Mouse (Mus musculus): ENCODE measurements around the gene Vmac. TPM values are rescaled to one million over a fixed set of nuclear protein-coding genes. Genes with fewer than 3 reads are reported as not detected.

The Vmac gene
- polyA plus RNA-seq (2015; fragmentation: Nextera tagmentation; extraction: Ambion mirVana): 22.4 and 23.2 TPM in 2 replicates

DNA sequence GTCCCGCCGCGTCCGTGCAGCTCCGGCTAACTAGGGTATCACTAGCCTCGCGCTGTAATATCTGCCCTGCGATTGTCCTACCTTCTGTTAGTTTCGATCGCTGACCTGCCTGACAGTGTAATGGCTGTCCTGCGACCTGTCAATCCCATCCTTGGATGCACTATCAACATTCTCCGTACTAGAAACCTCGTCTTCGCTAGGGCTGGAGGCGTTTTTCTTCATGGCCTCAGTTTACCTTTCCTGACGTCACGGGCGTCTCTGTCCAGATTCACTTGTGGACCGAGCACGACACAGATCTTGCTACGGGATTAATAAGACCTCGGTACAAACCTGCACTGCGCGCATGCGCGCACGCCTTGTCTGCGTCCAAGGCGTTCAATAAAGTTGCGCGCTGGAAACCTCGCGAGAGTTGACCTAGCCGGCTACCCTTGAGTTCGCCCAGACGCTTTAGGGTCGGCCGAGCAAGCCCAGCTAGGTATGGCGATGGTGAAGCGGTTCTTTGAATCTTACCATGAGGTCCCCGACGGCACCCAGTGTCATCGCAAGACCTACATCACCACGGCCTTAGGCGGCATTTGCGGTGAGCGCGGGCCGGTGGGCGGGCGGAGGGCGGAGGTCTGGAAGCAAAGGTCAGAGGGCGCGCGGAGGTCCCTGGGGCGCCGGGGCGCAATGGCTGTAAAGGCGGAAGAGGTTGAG is at the start of gene Vmac, which contains the start of gene Ndufa11:
Gene Vmac, minus strand, starts transcription at position 660 of the 696 bp plus-strand sequence.
Gene Ndufa11, plus strand, starts transcription at position 405 of the 696 bp plus-strand sequence.
- Histone ChIP-seq H3K4me2 (replicated peaks; ENCODE audit: low read depth, low read length) (peak within 1 kb of the TSS; percentile 82), H3K4me3 (ENCODE audit: low read length) (peak within 1 kb of the TSS; percentile 87), H3K36me3 (ENCODE audit: insufficient read depth, low read length) (peaks cover 13% of the 10 kb centered on the region), H3K4me1 (ENCODE audit: insufficient read depth, low read length) (peaks cover 32% of the 10 kb centered on the region), H3K27me3 (ENCODE audit: insufficient read depth, low read length) (no peaks in the 10 kb centered on the region), H3K9ac (replicated peaks; ENCODE audit: low read length) (peak within 1 kb of the TSS; percentile 88), H3K9me3 (ENCODE audit: low read length) (no peaks in the 10 kb centered on the region), H3K27ac (ENCODE audit: low read length) (peak within 1 kb of the TSS; percentile 79)
- peak; percentile 73 for ATAC-seq (ENCODE audit: low FRiP score, low TSS enrichment)
- WGBS: under 1% methylated on average over 59 of the region's 59 CpGs

DNA sequence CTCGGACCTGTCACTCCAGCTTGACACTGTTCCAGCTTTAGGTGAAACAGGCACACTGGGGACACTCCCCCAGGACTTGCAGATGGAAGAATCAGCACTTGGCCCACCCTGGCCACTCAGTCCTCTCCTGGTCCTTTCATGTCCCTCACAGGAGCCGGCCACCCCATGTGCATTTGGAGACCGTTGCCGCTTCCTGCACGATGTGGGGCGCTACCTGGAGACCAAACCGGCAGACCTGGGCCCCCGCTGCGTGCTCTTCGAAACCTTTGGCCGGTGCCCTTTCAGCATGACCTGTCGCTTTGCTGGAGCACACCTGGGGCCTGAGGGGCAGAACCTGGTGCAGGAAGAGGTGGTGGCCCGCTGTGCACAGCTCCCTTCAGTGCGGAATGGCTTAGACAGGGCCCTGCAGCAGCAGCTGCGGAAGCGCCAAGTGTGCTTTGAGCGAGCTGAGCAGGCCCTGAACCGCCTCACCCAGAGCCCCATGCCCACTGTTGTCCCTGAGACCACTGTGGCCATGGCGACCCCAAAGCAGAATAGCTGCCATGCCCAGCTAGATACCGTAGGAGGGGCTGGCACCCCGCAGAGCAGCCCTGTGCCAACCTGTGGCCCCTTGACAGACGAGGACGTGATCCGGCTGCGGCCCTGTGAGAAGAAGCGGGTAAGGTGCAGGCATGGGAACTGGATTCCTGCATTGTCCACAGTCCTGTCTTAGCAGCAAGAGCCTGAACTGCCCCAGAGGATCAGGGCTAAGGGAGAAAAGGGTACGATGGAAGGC is 49.0 kb upstream of the Vmac start:
- peaks cover 21% of the 10 kb centered on the region for H3K4me1 ChIP-seq (ENCODE audit: insufficient read depth, low read length)
- 95% methylated on average over 27 of the region's 27 CpGs for WGBS
- no peak overlapping the region for H3K9ac ChIP-seq (replicated peaks; ENCODE audit: low read length)
- H3K4me3 ChIP-seq (ENCODE audit: low read length): no peak overlapping the region
- no peak overlapping the region for H3K4me2 ChIP-seq (replicated peaks; ENCODE audit: low read depth, low read length)
- H3K9me3 ChIP-seq (ENCODE audit: low read length): no peaks in the 10 kb centered on the region
- no peaks in the 10 kb centered on the region for H3K27me3 ChIP-seq (ENCODE audit: insufficient read depth, low read length)
- ATAC-seq (ENCODE audit: low FRiP score, low TSS enrichment): no peak
- H3K27ac ChIP-seq (ENCODE audit: low read length): no peak overlapping the region
- H3K36me3 ChIP-seq (ENCODE audit: insufficient read depth, low read length): peaks cover 41% of the 10 kb centered on the region

DNA sequence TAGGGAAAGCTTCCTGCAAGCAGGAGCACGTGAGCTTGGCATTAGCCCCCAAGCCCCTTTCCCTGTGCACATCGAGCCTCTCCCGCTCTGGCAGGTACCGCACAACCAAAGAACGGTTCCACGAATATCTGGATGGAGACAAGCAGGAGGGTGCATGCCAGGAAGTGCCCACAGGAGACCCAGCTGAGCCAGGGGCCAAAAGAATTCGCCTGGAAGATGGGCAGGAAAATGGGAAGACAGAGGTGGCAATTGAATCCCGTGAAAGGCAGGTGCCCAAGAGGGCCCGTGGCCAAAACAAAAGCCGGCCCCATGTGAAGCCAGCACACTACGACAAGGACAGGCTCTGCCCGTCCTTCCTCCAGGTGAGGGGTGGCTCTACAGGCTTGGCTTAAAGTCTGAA is 47.6 kb upstream of the Vmac start:
- Histone ChIP-seq H3K27ac (ENCODE audit: low read length) (no peak overlapping the region), H3K9ac (replicated peaks; ENCODE audit: low read length) (peak overlapping the region; percentile 80), H3K4me2 (replicated peaks; ENCODE audit: low read depth, low read length) (peak overlapping the region; percentile 75), H3K4me1 (ENCODE audit: insufficient read depth, low read length) (peaks cover 26% of the 10 kb centered on the region), H3K4me3 (ENCODE audit: low read length) (peak overlapping the region; percentile 72), H3K27me3 (ENCODE audit: insufficient read depth, low read length) (no peaks in the 10 kb centered on the region), H3K9me3 (ENCODE audit: low read length) (no peaks in the 10 kb centered on the region), H3K36me3 (ENCODE audit: insufficient read depth, low read length) (peaks cover 34% of the 10 kb centered on the region)
- ATAC-seq (ENCODE audit: low FRiP score, low TSS enrichment): 0 out of 2 replicates have a peak, but pooled peaks have one; percentile 5
- WGBS: 53% methylated on average over 12 of the region's 12 CpGs

DNA sequence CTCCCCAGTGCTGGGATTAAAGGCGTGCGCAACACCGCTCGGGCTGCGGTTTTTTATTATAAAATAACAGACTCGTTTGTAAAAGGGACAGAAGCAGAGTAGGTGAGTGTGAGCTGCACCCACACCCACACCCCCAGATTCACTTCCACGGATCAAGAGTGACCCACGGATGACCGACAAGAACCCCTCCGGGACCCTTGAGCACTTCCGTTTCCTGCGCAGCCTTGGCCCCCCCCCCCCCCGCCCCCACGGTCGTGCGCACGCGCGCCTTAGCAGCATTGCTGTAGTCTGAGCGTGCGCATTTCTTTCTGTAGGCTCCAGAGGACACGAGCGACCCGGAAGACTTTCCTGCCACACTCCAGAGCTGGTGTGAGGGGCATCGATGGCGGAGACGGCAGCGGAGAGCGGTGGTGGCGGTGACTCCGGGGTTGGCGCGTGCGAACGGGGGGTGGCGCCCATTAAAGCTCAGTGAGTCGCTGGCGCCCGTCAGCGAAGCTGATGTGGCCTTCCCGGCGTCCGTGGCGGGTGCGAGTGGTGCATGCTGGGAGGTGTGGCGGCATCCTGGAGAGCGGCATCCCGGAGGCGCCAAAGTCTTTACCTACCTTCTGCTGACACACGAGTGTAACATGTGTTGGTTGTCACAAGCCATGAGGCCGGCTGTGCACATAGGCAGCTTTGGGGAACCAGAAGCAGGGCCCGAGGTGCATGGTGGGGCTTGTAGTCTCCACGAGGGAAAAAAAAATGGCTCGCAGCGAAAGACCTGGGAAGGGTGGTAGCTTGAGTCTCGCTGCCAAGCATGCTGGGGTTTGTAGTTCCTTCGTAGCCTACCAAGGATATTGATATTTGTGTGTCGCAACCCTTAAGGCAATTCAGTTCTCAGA is 46.9 kb upstream of the Vmac start, which contains the start of gene Dus3l:
Gene Dus3l, plus strand, starts transcription at position 284 of the 881 bp plus-strand sequence.
- 1% methylated on average over 57 of the region's 58 CpGs for WGBS
- Histone ChIP-seq H3K4me3 (ENCODE audit: low read length) (peak within 1 kb of the TSS; percentile 72), H3K27me3 (ENCODE audit: insufficient read depth, low read length) (no peaks in the 10 kb centered on the region), H3K9me3 (ENCODE audit: low read length) (no peaks in the 10 kb centered on the region), H3K27ac (ENCODE audit: low read length) (peak within 1 kb of the TSS; percentile 96), H3K4me1 (ENCODE audit: insufficient read depth, low read length) (peaks cover 26% of the 10 kb centered on the region), H3K9ac (replicated peaks; ENCODE audit: low read length) (peak within 1 kb of the TSS; percentile 80), H3K4me2 (replicated peaks; ENCODE audit: low read depth, low read length) (peak within 1 kb of the TSS; percentile 75), H3K36me3 (ENCODE audit: insufficient read depth, low read length) (peaks cover 27% of the 10 kb centered on the region)
- peak; percentile 80 for ATAC-seq (ENCODE audit: low FRiP score, low TSS enrichment)

DNA sequence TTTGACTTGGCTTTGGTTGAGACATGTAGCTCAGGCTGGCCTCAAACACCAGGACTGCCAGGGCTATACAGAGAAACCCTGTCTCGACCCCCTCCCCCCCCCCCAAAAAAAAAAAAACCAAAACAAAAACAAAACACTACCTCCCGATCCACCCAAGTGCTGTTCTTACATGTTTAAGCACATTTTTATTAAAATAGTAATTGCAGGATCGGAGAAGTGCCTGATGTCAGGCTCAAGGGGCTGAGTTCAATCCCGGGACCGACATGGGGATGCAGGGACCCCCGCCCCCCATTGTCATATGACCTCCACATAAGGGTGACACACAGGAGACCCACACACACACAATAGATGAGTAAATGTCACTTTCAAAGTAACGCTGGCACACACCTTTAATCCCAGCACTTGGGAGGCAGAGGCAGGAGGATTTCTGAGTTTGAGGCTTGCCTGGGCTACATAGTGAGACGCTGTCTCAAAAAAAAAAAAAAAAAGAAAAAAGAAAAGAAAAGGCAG is 46.0 kb upstream of the Vmac start:
- peaks cover 19% of the 10 kb centered on the region for H3K36me3 ChIP-seq (ENCODE audit: insufficient read depth, low read length)
- H3K4me1 ChIP-seq (ENCODE audit: insufficient read depth, low read length): peaks cover 26% of the 10 kb centered on the region
- H3K27me3 ChIP-seq (ENCODE audit: insufficient read depth, low read length): no peaks in the 10 kb centered on the region
- peak overlapping the region; percentile 75 for H3K4me2 ChIP-seq (replicated peaks; ENCODE audit: low read depth, low read length)
- peak overlapping the region; percentile 72 for H3K4me3 ChIP-seq (ENCODE audit: low read length)
- 74% methylated on average over 8 of the region's 8 CpGs for WGBS
- peak overlapping the region; percentile 96; the same call in 1 of the 2 replicates for H3K27ac ChIP-seq (ENCODE audit: low read length)
- H3K9me3 ChIP-seq (ENCODE audit: low read length): no peaks in the 10 kb centered on the region
- ATAC-seq (ENCODE audit: low FRiP score, low TSS enrichment): no peak
- H3K9ac ChIP-seq (replicated peaks; ENCODE audit: low read length): peak overlapping the region; percentile 80

DNA sequence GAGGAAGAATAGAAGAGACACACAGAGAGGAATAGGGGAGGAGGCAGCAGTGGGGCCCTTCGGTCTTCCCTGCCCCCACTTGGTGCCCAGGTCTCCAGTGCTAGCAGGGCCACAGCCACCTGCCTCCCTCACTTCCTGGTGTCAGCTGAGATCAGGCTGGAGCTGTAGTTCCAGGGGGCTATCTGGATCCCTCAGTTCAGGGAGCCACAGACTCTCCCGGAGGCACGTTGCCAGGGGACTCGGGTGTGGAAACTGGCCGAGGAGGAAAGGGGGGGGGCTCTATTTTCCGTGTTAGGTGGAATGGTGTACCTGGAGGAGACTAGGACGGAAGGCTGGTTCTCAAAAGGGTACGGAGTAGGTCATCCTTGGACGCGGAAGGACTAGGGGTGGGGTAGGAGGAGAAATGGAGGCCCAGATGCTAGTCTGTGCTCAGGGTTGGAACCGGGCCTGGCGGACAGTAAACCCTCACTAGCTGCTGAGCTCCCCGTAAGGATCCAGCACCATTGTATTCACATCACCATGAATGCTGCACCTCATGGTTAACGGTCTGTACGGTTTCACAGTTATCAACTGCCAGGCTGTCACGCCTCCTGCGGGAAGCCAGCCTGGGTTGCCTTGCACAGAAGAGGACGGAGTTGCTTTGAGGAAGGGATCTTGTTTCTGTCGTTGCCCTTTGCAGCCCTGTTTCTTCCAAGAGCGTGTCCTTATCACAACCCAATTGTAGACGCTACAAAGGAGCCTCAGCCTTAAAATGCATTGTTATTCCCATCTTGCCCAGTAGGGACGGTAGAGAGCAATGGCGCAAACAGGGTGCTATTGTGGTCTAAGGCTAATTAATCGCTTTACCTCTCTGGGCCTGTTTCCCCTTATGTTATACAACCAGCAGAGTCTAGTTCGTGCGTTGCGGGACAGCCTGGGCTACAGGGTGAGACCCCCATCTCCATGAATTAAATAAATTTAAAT is 45.2 kb upstream of the Vmac start:
- ATAC-seq (ENCODE audit: low FRiP score, low TSS enrichment): no peak
- H3K4me3 ChIP-seq (ENCODE audit: low read length): no peak overlapping the region
- H3K4me2 ChIP-seq (replicated peaks; ENCODE audit: low read depth, low read length): no peak overlapping the region
- H3K9ac ChIP-seq (replicated peaks; ENCODE audit: low read length): no peak overlapping the region
- H3K27ac ChIP-seq (ENCODE audit: low read length): peak overlapping the region; percentile 85; the same call in 1 of the 2 replicates
- H3K4me1 ChIP-seq (ENCODE audit: insufficient read depth, low read length): peaks cover 26% of the 10 kb centered on the region
- no peaks in the 10 kb centered on the region for H3K27me3 ChIP-seq (ENCODE audit: insufficient read depth, low read length)
- peaks cover 12% of the 10 kb centered on the region for H3K36me3 ChIP-seq (ENCODE audit: insufficient read depth, low read length)
- WGBS: 53% methylated on average over 27 of the region's 27 CpGs
- H3K9me3 ChIP-seq (ENCODE audit: low read length): no peaks in the 10 kb centered on the region

DNA sequence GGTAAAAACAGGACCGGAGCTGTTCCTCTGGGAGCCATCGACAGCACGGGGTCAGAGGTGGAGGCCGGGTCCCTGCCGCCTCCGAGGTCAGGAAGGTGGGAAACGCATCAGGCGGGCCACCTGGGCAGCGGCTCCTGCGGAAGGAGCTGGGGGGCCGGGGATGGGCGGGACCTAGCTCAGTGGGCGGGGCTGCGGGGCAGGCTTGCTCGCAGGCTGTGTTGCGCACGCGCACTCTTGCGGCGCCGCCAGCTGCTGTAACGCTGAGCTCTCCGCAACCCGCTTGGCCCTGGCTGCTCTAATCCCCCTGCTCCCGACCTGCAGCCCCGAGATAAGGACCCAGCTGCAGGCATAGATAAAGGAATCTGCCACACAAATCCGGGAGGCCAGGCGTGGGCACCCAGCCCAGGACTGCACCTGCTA is 44.2 kb upstream of the Vmac start:
- peak; percentile 19; the same call in 1 of the 2 replicates for ATAC-seq (ENCODE audit: low FRiP score, low TSS enrichment)
- Histone ChIP-seq H3K4me1 (ENCODE audit: insufficient read depth, low read length) (peaks cover 35% of the 10 kb centered on the region), H3K4me3 (ENCODE audit: low read length) (peak overlapping the region; percentile 53), H3K27ac (ENCODE audit: low read length) (peak overlapping the region; percentile 85), H3K9ac (replicated peaks; ENCODE audit: low read length) (peak overlapping the region; percentile 70), H3K36me3 (ENCODE audit: insufficient read depth, low read length) (0 out of 2 replicates have a peak, but pooled peaks cover 3% of the 10 kb centered on the region), H3K9me3 (ENCODE audit: low read length) (no peaks in the 10 kb centered on the region), H3K4me2 (replicated peaks; ENCODE audit: low read depth, low read length) (peak overlapping the region; percentile 73), H3K27me3 (ENCODE audit: insufficient read depth, low read length) (peaks cover 2% of the 10 kb centered on the region; the same call in 1 of the 2 replicates)
- WGBS: 0% methylated on average over 26 of the region's 28 CpGs

DNA sequence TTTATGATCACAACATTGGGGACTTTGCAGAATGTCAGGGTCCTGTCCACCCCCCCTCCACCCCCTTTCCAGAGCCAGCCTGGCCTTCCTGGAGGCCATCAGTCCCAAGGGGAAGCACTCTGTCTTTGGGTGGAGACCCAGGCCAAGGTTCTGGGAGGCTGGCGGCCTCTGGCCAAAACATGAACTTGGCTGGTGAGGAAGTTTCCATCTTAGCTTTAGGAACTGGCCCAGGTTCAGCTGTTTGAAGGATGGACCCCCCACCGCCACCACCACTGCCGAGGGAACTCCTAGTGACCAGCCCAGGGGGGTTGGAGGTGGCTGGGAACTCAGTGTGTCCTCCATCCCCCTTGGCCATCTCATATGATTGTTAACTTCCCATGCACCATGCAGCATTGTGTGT is 43.3 kb upstream of the Vmac start:
- ATAC-seq (ENCODE audit: low FRiP score, low TSS enrichment): no peak
- H3K9me3 ChIP-seq (ENCODE audit: low read length): no peaks in the 10 kb centered on the region
- peaks cover 41% of the 10 kb centered on the region for H3K4me1 ChIP-seq (ENCODE audit: insufficient read depth, low read length)
- H3K36me3 ChIP-seq (ENCODE audit: insufficient read depth, low read length): no peaks in the 10 kb centered on the region
- H3K4me2 ChIP-seq (replicated peaks; ENCODE audit: low read depth, low read length): no peak overlapping the region
- 65% methylated on average over 3 of the region's 3 CpGs for WGBS
- H3K27me3 ChIP-seq (ENCODE audit: insufficient read depth, low read length): peaks cover 12% of the 10 kb centered on the region
- no peak overlapping the region for H3K4me3 ChIP-seq (ENCODE audit: low read length)
- no peak overlapping the region for H3K9ac ChIP-seq (replicated peaks; ENCODE audit: low read length)
- no peak overlapping the region for H3K27ac ChIP-seq (ENCODE audit: low read length)
